Mouse (Mus musculus) lung, postnatal 36 days (tissue): ENCODE measurements around the gene Vmn1r42.
"Not testable (repeated sequence)": the region's sequence is repeated elsewhere in the genome, so short reads cannot be mapped to it uniquely, and the experiment has no call there.

ENCODE experiments used
- DNase-seq: peaks from one replicate; pipeline ENCODE4 v3.0.0; 2022; ENCODE audit warnings: mixed read lengths

Gene Vmn1r42

GRCm38 (mm10) chr6:89876313-89876712 is at the start of gene Vmn1r42, which contains the start of gene Vmn1r43:
TSS of gene Vmn1r42 (minus strand) at chr6:89876413.
TSS of gene Vmn1r43 (minus strand) at chr6:89876413.
- not testable (repeated sequence) for DNase-seq

- no peak for DNase-seq
Observed at GRCm38 (mm10) chr6:89883812-89884211, 7.6 kb upstream of the Vmn1r42 start.

- DNase-seq: no peak
Observed at GRCm38 (mm10) chr6:89883360-89883759, 7.1 kb upstream of the Vmn1r42 start, which contains the start of gene Vmn1r44. TSS of gene Vmn1r44 (plus strand) at chr6:89883660.

GRCm38 (mm10) chr6:89880867-89881266 is 4.7 kb upstream of the Vmn1r42 start:
- DNase-seq: no peak

GRCm38 (mm10) chr6:89876963-89877362 is 750 bp upstream of the Vmn1r42 start:
- DNase-seq: no peak

GRCm38 (mm10) chr6:89867976-89868375 is 8.2 kb downstream of the Vmn1r42 start:
- no peak for DNase-seq

- DNase-seq: no peak
Observed at GRCm38 (mm10) chr6:89867276-89867675, 8.9 kb downstream of the Vmn1r42 start.

- DNase-seq: no peak
Observed at GRCm38 (mm10) chr6:89863792-89864191, 12.4 kb downstream of the Vmn1r42 start.

GRCm38 (mm10) chr6:89859839-89860238 is 16.4 kb downstream of the Vmn1r42 start:
- DNase-seq: peak; percentile 1

GRCm38 (mm10) chr6:89857552-89857951 is 18.7 kb downstream of the Vmn1r42 start:
- DNase-seq: no peak
